Mouse (Mus musculus) kidney, adult 2 months (tissue): ENCODE measurements around the gene Phlda2.

Experiments
- CTCF ChIP-seq: fragments of 200-500 bp; conservative IDR thresholded peaks from 2 replicates; pipeline ENCODE4 v1.5.1; 2011; ENCODE audit warnings: low read depth, mild to moderate bottlenecking, control low read depth, low read length, moderate library complexity, mixed read lengths; ENCODE audit not compliant: insufficient read depth, insufficient read length
- POLR2A ChIP-seq: fragments of 200-500 bp; IDR thresholded peaks from one replicate; pipeline ENCODE4 v1.6.1; 2011; ENCODE audit warnings: low read depth, low read length, control low read depth

GRCm38 (mm10) chr7:143546554-143546953 is 43.6 kb upstream of the Phlda2 start:
- no peak for TF ChIP-seq CTCF
- TF ChIP-seq POLR2A, result no peak
